In the genomic region with DNA sequence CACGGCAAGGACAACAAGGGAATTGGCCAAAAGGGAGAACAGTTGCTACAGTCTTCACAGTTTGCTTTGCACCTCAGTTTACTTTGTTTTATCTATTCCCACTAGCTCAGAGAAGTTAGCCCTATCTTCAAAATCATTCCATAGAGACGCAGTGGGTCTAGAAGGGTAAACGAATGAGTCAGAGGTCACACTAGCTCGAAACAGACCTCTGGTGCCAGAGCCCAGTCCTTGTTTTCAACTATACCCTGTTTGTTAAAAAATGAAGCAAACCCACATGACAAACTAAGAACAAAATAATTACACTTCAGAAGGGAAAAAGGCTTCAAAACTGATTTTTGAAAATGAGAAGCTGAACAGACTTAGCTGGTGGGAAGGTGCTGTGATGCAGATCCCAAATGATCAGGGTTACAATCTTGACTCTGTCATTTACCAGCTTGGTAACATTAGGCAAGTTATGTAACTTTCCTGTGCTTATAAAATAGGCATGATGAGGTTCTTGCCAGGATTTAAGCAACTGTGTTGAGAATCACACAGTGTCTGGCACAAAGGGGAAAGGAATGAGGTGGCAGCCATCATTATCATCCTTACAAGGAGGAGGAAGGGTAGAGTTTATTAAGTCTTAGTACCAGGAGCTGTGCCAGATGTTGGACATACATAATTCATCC, we compare ENCODE assay signal across 20 mouse cellular contexts. TPM values are rescaled to one million over a fixed set of nuclear protein-coding genes. Genes with fewer than 3 reads are reported as not detected.
DNase-seq lines count a peak whose midpoint lies in the region; ATAC-seq and TF ChIP-seq lines count a peak whose summit lies in the region.
"Had no signal": no experiment of that assay in that cellular context is flagged by ENCODE, and none has a peak within 500 bp of the region (broad histone marks: within the 10 kb centered on the region; RNA-seq: fewer than 3 reads in every experiment).

No protein-coding gene starts in this region.

- peaks cover 9% of the 10 kb centered on the region; the same call in 1 of the 2 replicates for H3K4me1 ChIP-seq in forebrain, embryonic 13.5 days
- H3K4me1 ChIP-seq: neural tube, embryonic 12.5 days had no signal

- peak overlapping the region; percentile 66 for H3K27ac ChIP-seq in layer of hippocampus, adult 2 months
- no peak overlapping the region for H3K27ac ChIP-seq in forebrain, embryonic 13.5 days
- H3K27ac ChIP-seq: embryonic facial prominence, embryonic 13.5 days; heart, embryonic 13.5 days; hindbrain, postnatal 0 days; midbrain, embryonic 12.5 days; neural tube, embryonic 12.5 days had no signal

- ATAC-seq in forebrain, embryonic 13.5 days = no peak
- ATAC-seq: hindbrain, postnatal 0 days had no signal

- H3K36me3 ChIP-seq in forebrain, embryonic 13.5 days (ENCODE audit: poor library complexity, severe bottlenecking) = peaks cover 12% of the 10 kb centered on the region; the same call in 1 of the 2 replicates
- H3K36me3 ChIP-seq: embryonic facial prominence, embryonic 13.5 days; midbrain, embryonic 12.5 days had no signal

- no peak for TF ChIP-seq CTCF in layer of hippocampus, adult 2 months (conservative IDR thresholded peaks at IDR 0.05)

- H3K27me3 ChIP-seq in forebrain, embryonic 13.5 days = no peaks in the 10 kb centered on the region
- H3K27me3 ChIP-seq: embryonic facial prominence, embryonic 13.5 days; heart, embryonic 13.5 days; midbrain, embryonic 12.5 days; neural tube, embryonic 12.5 days had no signal

- 92% methylated on average over 4 of the region's 4 CpGs for WGBS in forebrain, embryonic 13.5 days

- no peak overlapping the region for H3K4me3 ChIP-seq in layer of hippocampus, adult 2 months
- H3K4me3 ChIP-seq in forebrain, embryonic 13.5 days = no peak overlapping the region
- H3K4me3 ChIP-seq: embryonic facial prominence, embryonic 13.5 days; heart, embryonic 13.5 days; midbrain, embryonic 12.5 days; neural tube, embryonic 12.5 days had no signal

- DNase-seq in layer of hippocampus, adult 2 months (ENCODE audit: low spot score in 2 of 2) = peak in 1 of 2 experiments; percentile 42
- DNase-seq in layer of hippocampus, adult 11-12 months (ENCODE audit: low spot score) = no peak
- DNase-seq in 3T3-L1 (ENCODE audit: low read depth, low spot score) (peak; percentile 20), 416B (ENCODE audit: low read depth) (peak; percentile 45)
- peak; percentile 16 for DNase-seq in fibroblast of lung, adult 2 months (ENCODE audit: low read depth)
- no peak for DNase-seq in thymus, postnatal 14 days
- DNase-seq: cerebellum, adult 8-10 months; heart, postnatal 4 days; kidney, adult 18-20 months; kidney, postnatal 25 days; spleen, adult 18-20 months; thymus, postnatal 4 days had no signal

- H3K9me3 ChIP-seq in forebrain, embryonic 13.5 days (replicated peaks) = no peaks in the 10 kb centered on the region
- H3K9me3 ChIP-seq: embryonic facial prominence, embryonic 13.5 days; G1E; heart, embryonic 13.5 days; midbrain, embryonic 12.5 days; neural tube, embryonic 12.5 days had no signal

- H3K4me2 ChIP-seq in forebrain, embryonic 13.5 days = no peak overlapping the region
- H3K4me2 ChIP-seq: embryonic facial prominence, embryonic 13.5 days; heart, embryonic 13.5 days; liver, embryonic 11.5 days; midbrain, embryonic 12.5 days; neural tube, embryonic 12.5 days had no signal

- H3K9ac ChIP-seq in forebrain, embryonic 13.5 days = no peak overlapping the region
- H3K9ac ChIP-seq: embryonic facial prominence, embryonic 13.5 days; heart, embryonic 13.5 days; midbrain, embryonic 12.5 days; neural tube, embryonic 12.5 days had no signal

RNA-seq across cellular contexts. Expression of a gene that starts 50.5 kb away (rescaled TPM):
- 10 to 100 TPM; 10.6 to 12.2 TPM for total RNA-seq in layer of hippocampus, adult 2 months (2021)
- 45.9 and 49.0 TPM in 2 replicates for polyA plus RNA-seq in forebrain, embryonic 13.5 days (2015; fragmentation: Nextera tagmentation; extraction: Ambion mirVana)

Comparison
In these comparisons a context has a peak if more than half of its experiments do, and no peak if none do; other contexts are left out.
1. DNase-seq: peak in 3T3-L1 (single experiment), 416B (single experiment) and fibroblast of lung, adult 2 months (single experiment); none in layer of hippocampus, adult 11-12 months (single experiment) and thymus, postnatal 14 days (single experiment).